Mouse (Mus musculus) monocyte, adult 5-6 weeks (primary cell): ENCODE data around the gene Wnt8b. TPM values are rescaled to one million over a fixed set of nuclear protein-coding genes. Genes with fewer than 3 reads are reported as not detected.

Source experiments
- ATAC-seq: fragments of 153-309, 156-312 bp; replicated peaks from 2 replicates; pipeline ENCODE4 v1.8.0; 2017; ENCODE audit warnings: mild to moderate bottlenecking; ENCODE audit not compliant: low TSS enrichment, insufficient number of reproducible peaks, severe bottlenecking, poor library complexity, low FRiP score
- total RNA-seq: library from RNA; stranded (forward); fragments of 200-1000, 200-491, 200-594 nt; gene quantifications from 3 replicates; pipeline ENCODE4 v1.2.3, GENCODE M21; 2017

The Wnt8b gene
- total RNA-seq, 1 experiment from 2014 or later = not detected

DNA sequence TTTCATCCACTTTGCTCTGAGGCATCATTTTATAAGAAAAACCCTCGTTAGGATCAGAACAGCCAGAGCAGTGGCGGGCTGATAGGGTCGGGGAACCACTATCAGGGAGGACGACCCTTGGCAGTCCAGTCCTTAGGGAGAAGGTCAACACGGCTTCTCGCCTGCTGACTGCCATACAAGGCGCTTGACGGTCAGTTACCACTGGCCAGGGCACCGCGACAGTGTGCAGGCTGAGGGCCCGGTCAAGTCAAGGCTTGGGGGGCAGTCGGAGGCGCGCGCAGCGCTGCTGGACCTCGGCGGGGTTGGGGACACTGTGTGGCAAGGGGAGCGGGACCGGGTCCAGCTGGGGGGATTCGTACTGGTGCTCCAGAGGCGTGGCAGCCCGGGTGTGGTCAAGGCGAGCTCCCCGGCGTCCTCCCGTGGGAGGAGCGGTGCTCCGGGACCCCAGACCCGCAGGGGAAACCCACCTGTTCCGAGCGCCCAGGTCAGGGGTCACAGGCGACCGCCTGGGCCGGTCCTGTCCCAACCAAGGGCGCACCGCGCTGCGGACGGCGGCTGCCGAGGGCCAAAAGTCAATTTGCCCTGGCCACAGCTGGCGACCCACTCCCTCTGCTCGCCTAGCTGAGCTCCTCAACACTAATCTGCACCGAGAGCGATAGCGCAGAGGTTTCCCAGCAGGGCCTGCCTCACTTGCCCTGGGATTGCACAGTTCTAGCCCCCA lies 52.2 kb downstream of the Wnt8b start, which contains the start of gene Sec31b:
Gene Sec31b (minus strand): TSS at position 544 of the 721 bp plus-strand sequence.
- ATAC-seq = 0 out of 2 replicates have a peak, but pooled peaks have one; percentile 34

DNA sequence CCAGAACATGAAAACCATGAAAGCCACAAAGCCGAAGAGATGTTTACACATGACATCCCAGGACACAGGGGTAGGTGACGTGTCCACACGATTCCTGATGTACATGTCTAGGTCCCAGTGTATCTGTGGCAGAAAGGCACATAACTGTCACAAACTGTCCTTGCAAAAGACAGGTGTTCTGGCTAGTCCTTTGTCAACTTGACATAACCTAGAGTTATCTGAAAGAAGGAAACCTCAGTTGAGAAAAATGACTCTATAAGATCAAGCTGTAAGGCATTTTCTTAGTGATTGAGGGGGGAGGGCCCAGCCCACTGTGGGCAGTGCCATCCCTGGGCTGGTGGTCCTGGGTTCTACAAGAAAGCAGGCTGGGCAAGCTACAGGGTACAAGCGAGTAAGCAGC lies 59.5 kb downstream of the Wnt8b start, which contains the start of gene Gm20538:
Gene Gm20538 (minus strand): TSS at position 101 of the 400 bp plus-strand sequence.
- no peak for ATAC-seq

DNA sequence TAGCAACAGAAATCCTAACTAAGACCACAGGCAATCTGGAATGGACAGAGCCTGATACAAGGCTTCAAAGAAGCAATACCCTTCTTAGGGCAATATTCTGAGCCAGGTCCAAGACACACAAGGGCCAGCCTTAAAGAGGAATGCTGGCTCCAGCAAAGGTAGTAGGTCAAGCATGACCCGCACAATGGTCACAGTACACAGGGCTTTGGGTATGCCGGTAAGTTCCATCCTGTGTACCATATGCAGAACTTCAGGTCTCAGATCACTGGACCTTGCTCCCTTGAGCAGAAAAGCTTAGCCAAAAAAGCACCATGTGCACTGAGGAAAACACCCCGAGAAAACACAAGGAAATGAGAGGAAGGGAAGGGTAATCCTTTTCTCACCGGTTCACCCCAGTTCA lies 60.0 kb downstream of the Wnt8b start:
- no peak for ATAC-seq

DNA sequence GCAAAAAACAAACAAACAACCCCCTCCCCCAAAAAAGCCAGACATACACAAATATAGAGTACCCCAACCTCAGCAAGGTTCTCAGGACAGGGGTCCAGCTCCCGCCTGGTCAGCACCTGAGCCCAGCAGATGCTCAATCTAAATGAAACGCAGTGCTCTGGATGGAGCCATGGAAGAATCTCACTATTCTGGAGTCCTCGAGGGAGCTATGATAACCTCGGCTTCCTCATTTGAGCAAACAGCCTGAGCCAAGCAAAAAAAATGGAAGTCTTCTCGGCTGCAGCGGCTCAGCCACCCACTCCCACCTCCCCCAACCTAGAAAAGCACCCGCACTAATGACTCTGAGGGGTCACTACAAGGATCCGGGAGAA lies 61.2 kb downstream of the Wnt8b start:
- 0 out of 2 replicates have a peak, but pooled peaks have one; percentile 11 for ATAC-seq

- peak; percentile 91 for ATAC-seq
Measured at GRCm38 (mm10) chr19:44554861-44555590, 61.8 kb downstream of the Wnt8b start, which contains the start of gene Ndufb8. Gene Ndufb8 (minus strand): TSS chr19:44555440.

GRCm38 (mm10) chr19:44562652-44563206 lies 69.5 kb downstream of the Wnt8b start, which contains the start of gene Hif1an:
Gene Hif1an (plus strand): TSS chr19:44562850.
- ATAC-seq = peak; percentile 98

Other genes with a start within 250 kb of the Wnt8b start
- gene Scd2, start 199.8 kb upstream of the Wnt8b start, total RNA-seq = 38.6 to 52.6 TPM (median 50.7 TPM) in 3 replicates
- gene Scd4, start 160.4 kb upstream of the Wnt8b start, total RNA-seq = 1.7 TPM in 1 of 3 replicates, not detected in the others
- gene Scd1, start 85.6 kb upstream of the Wnt8b start, total RNA-seq = 26.3 to 41.6 TPM (median 32.4 TPM) in 3 replicates
- 1.4 to 2.1 TPM (median 1.8 TPM) in 3 replicates for gene Sec31b, start 52.4 kb downstream of the Wnt8b start, total RNA-seq
- not detected in 3 replicates for gene Gm20538, start 59.4 kb downstream of the Wnt8b start, total RNA-seq
- gene Ndufb8, start 62.0 kb downstream of the Wnt8b start, total RNA-seq = 117 to 199 TPM (median 156 TPM) in 3 replicates
- gene Hif1an, start 69.4 kb downstream of the Wnt8b start, total RNA-seq = 13.0 to 27.7 TPM (median 26.6 TPM) in 3 replicates